Mouse (Mus musculus): ENCODE measurements around the gene Ly6g5b. TPM values are rescaled to one million over a fixed set of nuclear protein-coding genes. Genes with fewer than 3 reads are reported as not detected.

Ly6g5b gene
- polyA plus RNA-seq, 1 experiment from 2014 or later, result 0.66 TPM

DNA sequence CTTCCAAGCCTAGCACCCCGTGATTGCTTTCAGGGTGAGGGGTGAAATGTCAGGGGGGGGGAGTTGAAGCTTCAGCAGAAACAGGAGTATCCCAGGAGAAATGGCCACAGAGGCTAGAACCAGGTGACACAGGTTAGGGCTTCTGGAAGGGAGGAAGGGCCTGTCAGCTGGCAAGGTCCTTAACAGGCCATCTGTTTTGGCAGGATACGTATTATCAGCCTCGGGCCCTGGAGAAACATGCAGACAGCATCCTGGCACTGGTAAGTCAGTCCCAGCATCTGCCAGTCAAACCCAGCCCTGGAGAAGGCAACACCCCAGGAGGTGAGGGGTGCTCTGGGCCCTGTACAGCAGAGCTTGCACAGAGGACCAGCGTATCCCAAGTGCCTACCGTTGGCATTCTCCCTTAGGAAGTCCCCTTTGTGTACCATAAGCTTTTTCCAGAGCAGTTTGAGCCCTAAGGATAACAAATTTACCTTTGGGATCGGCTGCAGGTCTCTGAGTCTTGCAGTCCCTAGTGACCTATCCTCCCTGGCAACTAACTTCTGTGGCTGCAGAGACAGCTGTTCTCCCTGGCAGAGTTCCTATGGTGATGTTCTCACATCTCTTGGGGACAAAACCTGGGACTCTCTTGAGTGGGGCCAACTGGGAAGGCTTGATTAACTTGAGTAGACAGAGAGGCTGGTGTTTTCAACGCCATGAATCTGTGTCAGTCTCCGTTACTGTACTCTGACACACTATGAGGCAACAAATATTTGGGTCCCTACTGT lies 24.9 kb downstream of the Ly6g5b start:
- 63% methylated on average over 8 of the region's 8 CpGs for WGBS
- peak overlapping the region; percentile 92 for H3K9ac ChIP-seq (ENCODE audit: low read depth, low read length)

GRCm38 (mm10) chr17:35088825-35089644 lies 26.2 kb downstream of the Ly6g5b start, which contains the start of gene Abhd16a:
Gene Abhd16a (plus strand): TSS chr17:35089263.
- H3K36me3 ChIP-seq (ENCODE audit: control insufficient read depth, insufficient read depth, low read length), result 0 out of 2 replicates have a peak, but pooled peaks cover 3% of the 10 kb centered on the region
- peak; percentile 99 for ATAC-seq
- peak within 1 kb of the TSS; percentile 63 for H3K4me2 ChIP-seq (ENCODE audit: low read depth, low read length)
- peak within 1 kb of the TSS; percentile 92 for H3K9ac ChIP-seq (ENCODE audit: low read depth, low read length)
- no peaks in the 10 kb centered on the region for H3K9me3 ChIP-seq (ENCODE audit: control insufficient read depth, low read length)
- WGBS, result 2% methylated on average over 66 of the region's 67 CpGs
- H3K4me1 ChIP-seq (ENCODE audit: control insufficient read depth, insufficient read depth, low read length), result peaks cover 7% of the 10 kb centered on the region; the same call in 1 of the 2 replicates
- peak within 1 kb of the TSS; percentile 95 for H3K27ac ChIP-seq (ENCODE audit: low read length)
- peak within 1 kb of the TSS; percentile 66 for H3K4me3 ChIP-seq (ENCODE audit: low read length)
- no peaks in the 10 kb centered on the region for H3K27me3 ChIP-seq (replicated peaks; ENCODE audit: control insufficient read depth, insufficient read depth, low read length)

More for the DNA sequence above, 24.9 kb downstream of the Ly6g5b start:
- Histone ChIP-seq H3K27ac (ENCODE audit: low read length) (no peak overlapping the region), H3K27me3 (replicated peaks; ENCODE audit: control insufficient read depth, insufficient read depth, low read length) (no peaks in the 10 kb centered on the region), H3K4me2 (ENCODE audit: low read depth, low read length) (peak overlapping the region; percentile 63), H3K4me1 (ENCODE audit: control insufficient read depth, insufficient read depth, low read length) (peaks cover 7% of the 10 kb centered on the region; the same call in 1 of the 2 replicates), H3K36me3 (ENCODE audit: control insufficient read depth, insufficient read depth, low read length) (peaks cover 7% of the 10 kb centered on the region; the same call in 1 of the 2 replicates), H3K9me3 (ENCODE audit: control insufficient read depth, low read length) (no peaks in the 10 kb centered on the region), H3K4me3 (ENCODE audit: low read length) (peak overlapping the region; percentile 66)
- no peak for ATAC-seq

GRCm38 (mm10) chr17:35088151-35088550 lies 27.1 kb downstream of the Ly6g5b start:
- Histone ChIP-seq H3K9ac (ENCODE audit: low read depth, low read length) (no peak overlapping the region), H3K27ac (ENCODE audit: low read length) (no peak overlapping the region), H3K9me3 (ENCODE audit: control insufficient read depth, low read length) (no peaks in the 10 kb centered on the region), H3K4me3 (ENCODE audit: low read length) (no peak overlapping the region), H3K36me3 (ENCODE audit: control insufficient read depth, insufficient read depth, low read length) (0 out of 2 replicates have a peak, but pooled peaks cover 3% of the 10 kb centered on the region), H3K4me2 (ENCODE audit: low read depth, low read length) (no peak overlapping the region), H3K27me3 (replicated peaks; ENCODE audit: control insufficient read depth, insufficient read depth, low read length) (no peaks in the 10 kb centered on the region), H3K4me1 (ENCODE audit: control insufficient read depth, insufficient read depth, low read length) (peaks cover 7% of the 10 kb centered on the region; the same call in 1 of the 2 replicates)
- WGBS, result 54% methylated on average over 2 of the region's 2 CpGs
- ATAC-seq, result no peak

DNA sequence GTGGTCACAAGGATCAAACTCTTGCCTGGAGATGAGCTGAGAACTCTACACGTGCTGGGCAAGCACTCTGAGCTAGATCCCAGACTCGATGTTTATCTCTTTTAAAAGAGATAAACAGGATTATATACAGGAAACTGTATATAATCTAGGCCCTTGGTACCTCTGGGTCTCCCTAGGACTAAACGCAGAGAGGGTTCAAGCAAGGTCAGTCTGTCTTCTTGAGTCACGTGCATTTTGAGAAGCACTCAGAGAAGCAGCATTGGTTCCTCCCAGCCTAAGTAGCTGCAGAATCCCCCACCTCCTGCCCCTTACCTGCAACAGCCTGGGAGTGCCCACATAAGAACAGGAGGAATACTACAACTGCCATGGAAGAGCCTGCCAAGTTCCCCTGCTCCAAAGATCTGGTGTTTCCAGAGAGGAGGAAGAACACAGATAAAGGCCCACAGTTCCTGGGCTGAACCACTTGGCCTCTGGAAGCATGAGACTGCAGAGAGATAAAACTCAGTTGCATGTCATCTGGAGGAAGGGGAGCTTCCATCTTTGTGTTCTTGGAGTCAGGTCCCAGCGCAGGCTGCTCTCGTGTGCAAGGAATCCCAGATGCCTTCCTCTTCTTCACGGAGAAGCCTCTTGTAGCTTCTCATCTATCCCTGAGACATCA lies 29.9 kb downstream of the Ly6g5b start, which contains the start of gene Ly6g6f:
TSS of gene Ly6g6f (minus strand) at position 403 of the 658 bp plus-strand sequence.
- Histone ChIP-seq H3K36me3 (ENCODE audit: control insufficient read depth, insufficient read depth, low read length) (no peaks in the 10 kb centered on the region), H3K9me3 (ENCODE audit: control insufficient read depth, low read length) (no peaks in the 10 kb centered on the region), H3K27me3 (replicated peaks; ENCODE audit: control insufficient read depth, insufficient read depth, low read length) (no peaks in the 10 kb centered on the region), H3K9ac (ENCODE audit: low read depth, low read length) (no peak within 1 kb of the TSS), H3K4me1 (ENCODE audit: control insufficient read depth, insufficient read depth, low read length) (peaks cover 4% of the 10 kb centered on the region), H3K4me2 (ENCODE audit: low read depth, low read length) (no peak within 1 kb of the TSS), H3K27ac (ENCODE audit: low read length) (no peak within 1 kb of the TSS), H3K4me3 (ENCODE audit: low read length) (no peak within 1 kb of the TSS)
- no peak for ATAC-seq
- 75% methylated on average over 7 of the region's 7 CpGs for WGBS

DNA sequence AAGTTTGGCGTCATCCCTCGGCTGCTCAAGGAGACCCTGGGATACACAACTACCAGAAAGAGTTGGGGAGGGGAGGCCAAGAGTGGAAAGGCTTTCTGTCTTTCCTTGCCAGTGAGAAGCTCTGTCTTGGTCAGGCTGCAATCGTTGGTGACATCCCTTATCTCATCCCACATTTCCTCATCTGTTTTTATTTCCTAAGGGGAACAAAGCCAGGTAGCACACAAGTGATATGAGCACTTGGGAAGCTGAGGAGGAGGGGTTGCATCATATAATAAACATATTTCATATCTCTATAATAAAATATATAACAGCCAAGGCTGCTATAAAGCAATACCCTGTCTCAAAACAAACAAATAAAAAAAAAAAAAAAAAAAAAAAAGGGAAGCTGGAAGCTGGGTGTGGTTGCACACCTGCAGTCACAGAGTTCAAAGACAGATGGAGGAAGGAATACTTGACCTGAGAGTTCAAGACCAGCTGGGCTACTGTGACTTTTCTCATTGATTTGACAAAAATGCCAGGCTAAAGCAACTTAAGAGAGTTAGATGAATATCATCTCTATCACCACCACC lies 31.2 kb downstream of the Ly6g5b start:
- Histone ChIP-seq H3K9ac (ENCODE audit: low read depth, low read length) (no peak overlapping the region), H3K27me3 (replicated peaks; ENCODE audit: control insufficient read depth, insufficient read depth, low read length) (no peaks in the 10 kb centered on the region)
- ATAC-seq, result no peak

DNA sequence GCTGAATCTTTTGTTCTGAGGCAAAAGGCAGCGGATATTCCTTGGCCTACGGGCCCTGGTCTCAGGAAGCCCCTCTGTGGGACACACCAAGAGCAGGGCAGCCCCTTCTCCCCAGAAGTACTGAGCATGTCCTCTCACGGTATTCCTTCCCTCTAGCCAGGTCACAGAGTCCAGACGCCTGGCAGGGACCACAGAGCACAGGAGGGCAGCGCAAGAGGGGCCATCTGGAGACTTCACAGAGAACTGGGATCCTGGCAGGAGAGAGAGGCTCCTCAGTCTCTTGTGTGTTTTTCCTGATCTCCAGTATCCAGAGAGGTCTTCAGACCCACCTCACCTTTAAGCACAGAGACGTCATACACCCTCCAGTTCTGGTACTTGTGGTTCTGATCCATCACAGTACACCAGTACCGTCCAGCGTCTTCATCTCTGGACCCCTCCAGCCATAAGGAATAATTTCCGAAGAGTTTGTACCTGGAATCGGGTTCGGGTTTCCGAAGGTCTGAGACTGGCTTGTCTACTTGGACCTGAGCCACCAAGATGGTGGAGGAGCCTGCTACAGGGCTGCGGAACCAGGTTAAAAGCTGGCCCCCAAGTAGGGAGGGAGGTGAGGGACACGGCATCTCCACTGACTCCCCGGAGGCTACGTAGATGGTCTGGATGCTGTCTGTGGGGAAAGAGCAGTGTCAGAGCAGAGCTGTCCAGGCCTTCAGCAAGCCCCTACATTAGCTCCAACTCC lies 32.2 kb downstream of the Ly6g5b start:
- no peak overlapping the region for H3K4me3 ChIP-seq (ENCODE audit: low read length)
- H3K4me2 ChIP-seq (ENCODE audit: low read depth, low read length), result no peak overlapping the region
- no peaks in the 10 kb centered on the region for H3K27me3 ChIP-seq (replicated peaks; ENCODE audit: control insufficient read depth, insufficient read depth, low read length)
- no peak overlapping the region for H3K27ac ChIP-seq (ENCODE audit: low read length)
- H3K9ac ChIP-seq (ENCODE audit: low read depth, low read length), result no peak overlapping the region
- peaks cover 10% of the 10 kb centered on the region for H3K4me1 ChIP-seq (ENCODE audit: control insufficient read depth, insufficient read depth, low read length)
- WGBS, result 85% methylated on average over 16 of the region's 16 CpGs
- no peaks in the 10 kb centered on the region for H3K36me3 ChIP-seq (ENCODE audit: control insufficient read depth, insufficient read depth, low read length)
- no peaks in the 10 kb centered on the region for H3K9me3 ChIP-seq (ENCODE audit: control insufficient read depth, low read length)
- ATAC-seq, result no peak

More for the DNA sequence above, 31.2 kb downstream of the Ly6g5b start:
- 66% methylated on average over 3 of the region's 3 CpGs for WGBS
- Histone ChIP-seq H3K27ac (ENCODE audit: low read length) (no peak overlapping the region), H3K9me3 (ENCODE audit: control insufficient read depth, low read length) (no peaks in the 10 kb centered on the region), H3K4me1 (ENCODE audit: control insufficient read depth, insufficient read depth, low read length) (peaks cover 8% of the 10 kb centered on the region), H3K36me3 (ENCODE audit: control insufficient read depth, insufficient read depth, low read length) (no peaks in the 10 kb centered on the region), H3K4me3 (ENCODE audit: low read length) (no peak overlapping the region), H3K4me2 (ENCODE audit: low read depth, low read length) (no peak overlapping the region)

GRCm38 (mm10) chr17:35080710-35081109 lies 34.5 kb downstream of the Ly6g5b start:
- Histone ChIP-seq H3K36me3 (ENCODE audit: control insufficient read depth, insufficient read depth, low read length) (no peaks in the 10 kb centered on the region), H3K4me1 (ENCODE audit: control insufficient read depth, insufficient read depth, low read length) (peaks cover 27% of the 10 kb centered on the region), H3K9ac (ENCODE audit: low read depth, low read length) (no peak overlapping the region), H3K27me3 (replicated peaks; ENCODE audit: control insufficient read depth, insufficient read depth, low read length) (no peaks in the 10 kb centered on the region), H3K4me3 (ENCODE audit: low read length) (no peak overlapping the region), H3K4me2 (ENCODE audit: low read depth, low read length) (no peak overlapping the region), H3K27ac (ENCODE audit: low read length) (no peak overlapping the region), H3K9me3 (ENCODE audit: control insufficient read depth, low read length) (no peaks in the 10 kb centered on the region)
- ATAC-seq, result no peak
- 72% methylated on average over 4 of the region's 4 CpGs for WGBS

- Histone ChIP-seq H3K36me3 (ENCODE audit: control insufficient read depth, insufficient read depth, low read length) (no peaks in the 10 kb centered on the region), H3K4me1 (ENCODE audit: control insufficient read depth, insufficient read depth, low read length) (peaks cover 27% of the 10 kb centered on the region), H3K9ac (ENCODE audit: low read depth, low read length) (peak overlapping the region; percentile 43; the same call in 1 of the 2 replicates), H3K27me3 (replicated peaks; ENCODE audit: control insufficient read depth, insufficient read depth, low read length) (no peaks in the 10 kb centered on the region), H3K4me2 (ENCODE audit: low read depth, low read length) (peak overlapping the region; percentile 25; the same call in 1 of the 2 replicates), H3K4me3 (ENCODE audit: low read length) (no peak overlapping the region; the same call in 1 of the 2 replicates), H3K27ac (ENCODE audit: low read length) (peak overlapping the region; percentile 59), H3K9me3 (ENCODE audit: control insufficient read depth, low read length) (no peaks in the 10 kb centered on the region)
- peak; percentile 20 for ATAC-seq
- WGBS, result 34% methylated on average over 6 of the region's 6 CpGs
Measured at GRCm38 (mm10) chr17:35080248-35080647, 35.0 kb downstream of the Ly6g5b start.
